Mouse (Mus musculus) cortical plate, adult 2 months (tissue): ENCODE measurements around the gene Morn5.

Experiments used
- CTCF ChIP-seq: fragments of 200-500 bp; IDR thresholded peaks from 2 replicates; pipeline ENCODE4 v1.5.1; 2011; ENCODE audit warnings: mild to moderate bottlenecking, control low read depth, low read length; ENCODE audit not compliant: insufficient read depth; ENCODE audit errors: extremely low read depth
- POLR2A ChIP-seq: fragments of 200-500 bp; IDR thresholded peaks from 2 replicates; pipeline ENCODE4 v1.6.1; 2011; ENCODE audit warnings: mild to moderate bottlenecking, low read length, control low read depth; ENCODE audit not compliant: insufficient read depth; ENCODE audit errors: extremely low read depth

GRCm38 (mm10) chr2:36102559-36102946 lies 53.3 kb downstream of the Morn5 start:
- TF ChIP-seq CTCF (no peak), POLR2A (no peak)
